Mouse (Mus musculus) G1E (cell line): Measurements from ENCODE around the gene Fdx1.

ENCODE experiments used
- CTCF ChIP-seq: IDR thresholded peaks from 2 replicates; pipeline ENCODE4 v1.5.1; 2012; ENCODE audit warnings: low read depth, low read length, inconsistent platforms, mixed read lengths
- GATA1 ChIP-seq: IDR thresholded peaks from 2 replicates; pipeline ENCODE4 v1.6.1; 2012; ENCODE audit warnings: borderline replicate concordance, low read length, inconsistent platforms, mixed read lengths
- GATA2 ChIP-seq: IDR thresholded peaks from 2 replicates; pipeline ENCODE4 v1.6.1; 2012; ENCODE audit warnings: low read depth, low read length, inconsistent platforms, borderline replicate concordance
- POLR2AphosphoS5 ChIP-seq: IDR thresholded peaks from 2 replicates; pipeline ENCODE4 v1.6.1; 2012; ENCODE audit warnings: low read depth, low read length, inconsistent platforms; ENCODE audit not compliant: insufficient replicate concordance
- TAL1 ChIP-seq: conservative IDR thresholded peaks from 2 replicates; pipeline ENCODE4 v1.6.1; 2012; ENCODE audit warnings: low read depth, low read length, inconsistent platforms, mixed read lengths

- TF ChIP-seq CTCF (no peak), POLR2AphosphoS5 (no peak), GATA1 (no peak), TAL1 (no peak), GATA2 (no peak)
These were observed 47.8 kb downstream of the Fdx1 start for GRCm38 (mm10) chr9:51915580-51915979.
